Mouse (Mus musculus): ENCODE data around the gene Ap1b1.
"Not testable (repeated sequence)": the region's sequence is repeated elsewhere in the genome, so short reads cannot be mapped to it uniquely, and the experiment has no call there.

The Ap1b1 gene

GRCm38 (mm10) chr11:5063561-5064281 lies 77.1 kb downstream of the Ap1b1 start:
- Histone ChIP-seq H3K27me3 (ENCODE audit: insufficient read depth, low read length) (peaks cover 50% of the 10 kb centered on the region), H3K36me3 (ENCODE audit: insufficient read depth, low read length) (peaks cover 39% of the 10 kb centered on the region), H3K4me1 (replicated peaks; ENCODE audit: low read depth, low read length) (peaks cover 69% of the 10 kb centered on the region), H3K9me3 (ENCODE audit: low read length) (no peaks in the 10 kb centered on the region), H3K4me3 (replicated peaks; ENCODE audit: low read length) (peak overlapping the region; percentile 91)
- no peak for TF ChIP-seq CTCF (conservative IDR thresholded peaks at IDR 0.05; ENCODE audit: low read length)
- TF ChIP-seq NANOG (IDR thresholded peaks at IDR 0.05; ENCODE audit: borderline replicate concordance, low read length) = no peak
- TF ChIP-seq POU5F1 (IDR thresholded peaks at IDR 0.05; ENCODE audit: borderline replicate concordance, low read length) = no peak

GRCm38 (mm10) chr11:5064282-5065055 lies 77.8 kb downstream of the Ap1b1 start:
- peaks cover 42% of the 10 kb centered on the region for H3K27me3 ChIP-seq (ENCODE audit: insufficient read depth, low read length)

DNA sequence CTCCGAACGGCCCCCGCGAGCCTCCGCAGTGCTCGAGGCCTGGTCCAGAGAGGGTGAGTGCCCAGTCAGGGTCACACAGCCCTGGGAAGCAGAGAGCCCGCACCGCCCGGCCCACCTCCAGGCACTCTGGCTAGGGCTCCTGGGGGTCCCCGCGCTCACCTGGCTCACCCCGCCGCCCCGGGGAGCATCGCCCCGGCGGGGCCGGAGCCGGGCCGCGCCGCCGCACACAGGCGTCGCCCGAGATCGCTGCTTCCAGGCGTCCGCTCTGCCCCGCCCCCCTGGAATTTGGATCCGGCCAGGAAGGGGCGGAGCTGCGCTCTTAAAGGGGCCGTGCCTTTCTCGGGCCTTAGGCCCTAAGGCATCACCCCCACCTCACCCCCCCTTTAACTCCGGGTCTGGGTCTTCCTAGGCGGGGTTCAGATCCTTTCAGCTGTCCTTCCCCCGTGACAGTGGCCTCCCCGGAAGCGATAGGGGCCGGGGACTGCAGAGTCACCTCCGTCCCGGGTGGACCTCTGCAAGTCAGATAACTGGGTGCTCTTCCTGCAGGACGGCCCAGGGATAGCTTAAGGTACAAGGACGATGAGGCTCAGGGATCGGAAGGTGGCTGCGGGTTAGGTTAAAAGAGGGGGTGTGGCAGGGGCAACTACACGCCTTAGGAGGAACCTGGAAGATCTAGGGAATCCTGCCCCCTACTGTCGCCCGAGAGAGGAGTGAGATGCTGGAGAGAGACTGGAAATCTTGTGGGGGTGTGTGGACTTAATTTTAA lies 78.6 kb downstream of the Ap1b1 start, which contains the start of gene Gas2l1:
TSS of gene Gas2l1 (minus strand) at position 272 of the 766 bp plus-strand sequence.
- peaks cover 53% of the 10 kb centered on the region for H3K36me3 ChIP-seq (ENCODE audit: insufficient read depth, low read length)
- peaks cover 55% of the 10 kb centered on the region for H3K4me1 ChIP-seq (replicated peaks; ENCODE audit: low read depth, low read length)
- TF ChIP-seq POU5F1 (IDR thresholded peaks at IDR 0.05; ENCODE audit: borderline replicate concordance, low read length) = no peak
- peak; percentile 51 for TF ChIP-seq CTCF (conservative IDR thresholded peaks at IDR 0.05; ENCODE audit: low read length)
- H3K9me3 ChIP-seq (ENCODE audit: low read length) = no peaks in the 10 kb centered on the region
- peaks cover 39% of the 10 kb centered on the region for H3K27me3 ChIP-seq (ENCODE audit: insufficient read depth, low read length)
- H3K4me3 ChIP-seq (replicated peaks; ENCODE audit: low read length) = peak within 1 kb of the TSS; percentile 91

More at GRCm38 (mm10) chr11:5064282-5065055, 77.8 kb downstream of the Ap1b1 start:
- TF ChIP-seq POU5F1 (IDR thresholded peaks at IDR 0.05; ENCODE audit: borderline replicate concordance, low read length) (no peak), NANOG (IDR thresholded peaks at IDR 0.05; ENCODE audit: borderline replicate concordance, low read length) (no peak), CTCF (conservative IDR thresholded peaks at IDR 0.05; ENCODE audit: low read length) (no peak)
- H3K4me3 ChIP-seq (replicated peaks; ENCODE audit: low read length) = peak overlapping the region; percentile 91
- peaks cover 62% of the 10 kb centered on the region for H3K4me1 ChIP-seq (replicated peaks; ENCODE audit: low read depth, low read length)
- no peaks in the 10 kb centered on the region for H3K9me3 ChIP-seq (ENCODE audit: low read length)
- H3K36me3 ChIP-seq (ENCODE audit: insufficient read depth, low read length) = peaks cover 47% of the 10 kb centered on the region

- Histone ChIP-seq H3K4me3 (replicated peaks; ENCODE audit: low read length) (no peak overlapping the region), H3K9me3 (ENCODE audit: low read length) (no peaks in the 10 kb centered on the region), H3K4me1 (replicated peaks; ENCODE audit: low read depth, low read length) (peaks cover 47% of the 10 kb centered on the region), H3K27me3 (ENCODE audit: insufficient read depth, low read length) (peaks cover 25% of the 10 kb centered on the region), H3K36me3 (ENCODE audit: insufficient read depth, low read length) (peaks cover 62% of the 10 kb centered on the region)
- TF ChIP-seq CTCF (conservative IDR thresholded peaks at IDR 0.05; ENCODE audit: low read length) (no peak), POU5F1 (IDR thresholded peaks at IDR 0.05; ENCODE audit: borderline replicate concordance, low read length) (no peak), NANOG (IDR thresholded peaks at IDR 0.05; ENCODE audit: borderline replicate concordance, low read length) (no peak)
Measured at GRCm38 (mm10) chr11:5067063-5067462, 80.4 kb downstream of the Ap1b1 start.

DNA sequence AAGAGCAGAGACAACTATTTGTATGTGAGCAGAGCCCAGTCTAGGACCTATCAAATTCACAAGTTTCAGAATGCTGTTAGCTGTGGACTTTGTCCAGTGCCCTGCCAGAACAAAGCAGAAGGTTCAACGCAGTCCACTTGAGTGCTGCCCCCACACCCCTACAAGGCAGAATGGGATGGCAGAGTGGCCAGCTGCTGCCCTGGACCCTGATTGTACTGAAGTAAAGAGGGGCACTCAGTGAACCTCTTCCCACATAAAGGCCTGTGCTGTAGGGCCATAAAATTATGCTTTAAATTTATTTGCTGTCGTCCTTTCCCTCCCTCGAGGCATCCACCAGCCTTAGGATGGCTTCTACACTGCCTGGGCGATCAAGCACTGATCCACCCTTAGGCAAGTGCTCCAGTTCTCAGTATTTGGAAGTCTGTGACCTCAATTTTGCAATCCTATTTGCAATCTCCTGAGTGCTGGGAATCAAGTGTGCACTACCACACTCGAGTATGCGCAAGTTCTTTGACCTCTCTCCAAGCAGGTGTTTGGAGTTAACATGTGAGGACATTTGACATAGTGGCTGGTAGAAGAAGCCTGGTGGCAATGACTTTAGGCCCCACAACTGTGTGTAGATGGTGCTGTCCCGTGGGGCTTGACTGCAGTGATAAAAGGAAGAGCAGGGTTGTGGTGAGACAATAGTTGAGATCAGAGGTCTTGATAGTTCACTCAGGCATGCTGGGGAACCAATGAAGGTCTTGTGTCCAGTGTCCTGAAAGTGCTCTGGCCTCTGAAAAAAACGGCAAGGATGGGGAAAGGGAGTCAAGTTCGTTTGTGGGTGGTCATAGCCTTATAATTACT lies 81.7 kb downstream of the Ap1b1 start:
- H3K4me1 ChIP-seq (replicated peaks; ENCODE audit: low read depth, low read length) = peaks cover 47% of the 10 kb centered on the region
- H3K9me3 ChIP-seq (ENCODE audit: low read length) = no peaks in the 10 kb centered on the region
- H3K4me3 ChIP-seq (replicated peaks; ENCODE audit: low read length) = no peak overlapping the region
- H3K36me3 ChIP-seq (ENCODE audit: insufficient read depth, low read length) = peaks cover 62% of the 10 kb centered on the region
- peaks cover 12% of the 10 kb centered on the region for H3K27me3 ChIP-seq (ENCODE audit: insufficient read depth, low read length)
- TF ChIP-seq CTCF (conservative IDR thresholded peaks at IDR 0.05; ENCODE audit: low read length) (no peak), NANOG (IDR thresholded peaks at IDR 0.05; ENCODE audit: borderline replicate concordance, low read length) (no peak), POU5F1 (IDR thresholded peaks at IDR 0.05; ENCODE audit: borderline replicate concordance, low read length) (no peak)

GRCm38 (mm10) chr11:5074882-5075281 lies 88.3 kb downstream of the Ap1b1 start:
- Histone ChIP-seq H3K4me3 (replicated peaks; ENCODE audit: low read length) (no peak overlapping the region), H3K27me3 (ENCODE audit: insufficient read depth, low read length) (no peaks in the 10 kb centered on the region), H3K4me1 (replicated peaks; ENCODE audit: low read depth, low read length) (peaks cover 37% of the 10 kb centered on the region), H3K9me3 (ENCODE audit: low read length) (no peaks in the 10 kb centered on the region), H3K36me3 (ENCODE audit: insufficient read depth, low read length) (peaks cover 91% of the 10 kb centered on the region)
- TF ChIP-seq NANOG (IDR thresholded peaks at IDR 0.05; ENCODE audit: borderline replicate concordance, low read length) (no peak), POU5F1 (IDR thresholded peaks at IDR 0.05; ENCODE audit: borderline replicate concordance, low read length) (no peak), CTCF (conservative IDR thresholded peaks at IDR 0.05; ENCODE audit: low read length) (peak; percentile 68)

GRCm38 (mm10) chr11:5075760-5076159 lies 89.1 kb downstream of the Ap1b1 start:
- Histone ChIP-seq H3K4me1 (replicated peaks; ENCODE audit: low read depth, low read length) (peaks cover 37% of the 10 kb centered on the region), H3K4me3 (replicated peaks; ENCODE audit: low read length) (no peak overlapping the region), H3K36me3 (ENCODE audit: insufficient read depth, low read length) (peaks cover 91% of the 10 kb centered on the region), H3K9me3 (ENCODE audit: low read length) (no peaks in the 10 kb centered on the region), H3K27me3 (ENCODE audit: insufficient read depth, low read length) (no peaks in the 10 kb centered on the region)
- TF ChIP-seq CTCF (conservative IDR thresholded peaks at IDR 0.05; ENCODE audit: low read length) (0 out of 2 replicates have a peak, but pooled peaks have one; percentile 11), NANOG (IDR thresholded peaks at IDR 0.05; ENCODE audit: borderline replicate concordance, low read length) (no peak)

GRCm38 (mm10) chr11:5076843-5077242 lies 90.2 kb downstream of the Ap1b1 start:
- not testable (repeated sequence) for H3K4me3 ChIP-seq (replicated peaks; ENCODE audit: low read length); H3K9me3 ChIP-seq (ENCODE audit: low read length); H3K27me3 ChIP-seq (ENCODE audit: insufficient read depth, low read length)
- peaks cover 88% of the 10 kb centered on the region for H3K36me3 ChIP-seq (ENCODE audit: insufficient read depth, low read length)
- peaks cover 34% of the 10 kb centered on the region for H3K4me1 ChIP-seq (replicated peaks; ENCODE audit: low read depth, low read length)
